Mouse (Mus musculus): ENCODE data around the gene Efcc1. TPM values are rescaled to one million over a fixed set of nuclear protein-coding genes. Genes with fewer than 3 reads are reported as not detected.

Efcc1 gene
- polyA plus RNA-seq, 1 experiment = 4.0 TPM

- 39% methylated on average over 3 of the region's 3 CpGs for WGBS
- Histone ChIP-seq H3K4me3 (replicated peaks; ENCODE audit: insufficient read depth, low read depth, low read length) (no peak overlapping the region), H3K27me3 (ENCODE audit: control insufficient read depth, insufficient read depth, low read length) (no peaks in the 10 kb centered on the region), H3K4me1 (ENCODE audit: control insufficient read depth, insufficient read depth, low read length) (no peaks in the 10 kb centered on the region), H3K27ac (ENCODE audit: insufficient read depth, low read length) (no peak overlapping the region)
- DNase-seq = no peak
- TF ChIP-seq POLR2A (IDR thresholded peaks at IDR 0.05; ENCODE audit: borderline replicate concordance, insufficient read depth, low read length) (no peak), CTCF (IDR thresholded peaks at IDR 0.05; ENCODE audit: borderline replicate concordance, insufficient read depth, low read depth, low read length) (no peak)
Measured at GRCm38 (mm10) chr6:87746059-87746458, 15.4 kb downstream of the Efcc1 start.

- no peak for DNase-seq
- no peak for TF ChIP-seq POLR2A (IDR thresholded peaks at IDR 0.05; ENCODE audit: borderline replicate concordance, insufficient read depth, low read length)
- no peak for TF ChIP-seq CTCF (IDR thresholded peaks at IDR 0.05; ENCODE audit: borderline replicate concordance, insufficient read depth, low read depth, low read length)
- Histone ChIP-seq H3K27ac (ENCODE audit: insufficient read depth, low read length) (no peak overlapping the region), H3K4me1 (ENCODE audit: control insufficient read depth, insufficient read depth, low read length) (no peaks in the 10 kb centered on the region), H3K4me3 (replicated peaks; ENCODE audit: insufficient read depth, low read depth, low read length) (no peak overlapping the region), H3K27me3 (ENCODE audit: control insufficient read depth, insufficient read depth, low read length) (no peaks in the 10 kb centered on the region)
- 71% methylated on average over 2 of the region's 2 CpGs for WGBS
Measured at GRCm38 (mm10) chr6:87746849-87747248, 16.2 kb downstream of the Efcc1 start.

- TF ChIP-seq POLR2A (IDR thresholded peaks at IDR 0.05; ENCODE audit: borderline replicate concordance, insufficient read depth, low read length) = no peak
- TF ChIP-seq CTCF (IDR thresholded peaks at IDR 0.05; ENCODE audit: borderline replicate concordance, insufficient read depth, low read depth, low read length) = no peak
- no peaks in the 10 kb centered on the region for H3K27me3 ChIP-seq (ENCODE audit: control insufficient read depth, insufficient read depth, low read length)
- no peak overlapping the region for H3K4me3 ChIP-seq (replicated peaks; ENCODE audit: insufficient read depth, low read depth, low read length)
- H3K4me1 ChIP-seq (ENCODE audit: control insufficient read depth, insufficient read depth, low read length) = no peaks in the 10 kb centered on the region
- no peak overlapping the region for H3K27ac ChIP-seq (ENCODE audit: insufficient read depth, low read length)
- DNase-seq = no peak
- WGBS = 89% methylated on average over 2 of the region's 2 CpGs
Measured at GRCm38 (mm10) chr6:87748078-87748477, 17.4 kb downstream of the Efcc1 start.

- Histone ChIP-seq H3K4me1 (ENCODE audit: control insufficient read depth, insufficient read depth, low read length) (no peaks in the 10 kb centered on the region), H3K27me3 (ENCODE audit: control insufficient read depth, insufficient read depth, low read length) (no peaks in the 10 kb centered on the region), H3K27ac (ENCODE audit: insufficient read depth, low read length) (no peak overlapping the region), H3K4me3 (replicated peaks; ENCODE audit: insufficient read depth, low read depth, low read length) (no peak overlapping the region)
- no peak for DNase-seq
- TF ChIP-seq POLR2A (IDR thresholded peaks at IDR 0.05; ENCODE audit: borderline replicate concordance, insufficient read depth, low read length) (no peak), CTCF (IDR thresholded peaks at IDR 0.05; ENCODE audit: borderline replicate concordance, insufficient read depth, low read depth, low read length) (no peak)
- WGBS = 95% methylated on average over 6 of the region's 6 CpGs
Measured at GRCm38 (mm10) chr6:87748531-87748930, 17.9 kb downstream of the Efcc1 start.

GRCm38 (mm10) chr6:87750184-87750910, 19.7 kb downstream of the Efcc1 start:
- no peak for DNase-seq
- TF ChIP-seq CTCF (IDR thresholded peaks at IDR 0.05; ENCODE audit: borderline replicate concordance, insufficient read depth, low read depth, low read length) (no peak), POLR2A (IDR thresholded peaks at IDR 0.05; ENCODE audit: borderline replicate concordance, insufficient read depth, low read length) (no peak)
- Histone ChIP-seq H3K27ac (ENCODE audit: insufficient read depth, low read length) (no peak overlapping the region), H3K4me1 (ENCODE audit: control insufficient read depth, insufficient read depth, low read length) (no peaks in the 10 kb centered on the region), H3K4me3 (replicated peaks; ENCODE audit: insufficient read depth, low read depth, low read length) (no peak overlapping the region), H3K27me3 (ENCODE audit: control insufficient read depth, insufficient read depth, low read length) (no peaks in the 10 kb centered on the region)
- 82% methylated on average over 8 of the region's 8 CpGs for WGBS

GRCm38 (mm10) chr6:87751574-87751973, 20.9 kb downstream of the Efcc1 start:
- no peak for DNase-seq
- Histone ChIP-seq H3K4me3 (replicated peaks; ENCODE audit: insufficient read depth, low read depth, low read length) (no peak overlapping the region), H3K4me1 (ENCODE audit: control insufficient read depth, insufficient read depth, low read length) (no peaks in the 10 kb centered on the region), H3K27me3 (ENCODE audit: control insufficient read depth, insufficient read depth, low read length) (no peaks in the 10 kb centered on the region), H3K27ac (ENCODE audit: insufficient read depth, low read length) (no peak overlapping the region)
- TF ChIP-seq POLR2A (IDR thresholded peaks at IDR 0.05; ENCODE audit: borderline replicate concordance, insufficient read depth, low read length) (no peak), CTCF (IDR thresholded peaks at IDR 0.05; ENCODE audit: borderline replicate concordance, insufficient read depth, low read depth, low read length) (no peak)
- 91% methylated on average over 6 of the region's 6 CpGs for WGBS

GRCm38 (mm10) chr6:87755196-87755595, 24.5 kb downstream of the Efcc1 start:
- Histone ChIP-seq H3K27me3 (ENCODE audit: control insufficient read depth, insufficient read depth, low read length) (no peaks in the 10 kb centered on the region), H3K27ac (ENCODE audit: insufficient read depth, low read length) (no peak overlapping the region), H3K4me3 (replicated peaks; ENCODE audit: insufficient read depth, low read depth, low read length) (no peak overlapping the region), H3K4me1 (ENCODE audit: control insufficient read depth, insufficient read depth, low read length) (no peaks in the 10 kb centered on the region)
- no peak for DNase-seq
- 95% methylated on average over 4 of the region's 4 CpGs for WGBS
- TF ChIP-seq CTCF (IDR thresholded peaks at IDR 0.05; ENCODE audit: borderline replicate concordance, insufficient read depth, low read depth, low read length) = no peak
- TF ChIP-seq POLR2A (IDR thresholded peaks at IDR 0.05; ENCODE audit: borderline replicate concordance, insufficient read depth, low read length) = no peak

- H3K4me3 ChIP-seq (replicated peaks; ENCODE audit: insufficient read depth, low read depth, low read length) = no peak overlapping the region
- H3K27me3 ChIP-seq (ENCODE audit: control insufficient read depth, insufficient read depth, low read length) = no peaks in the 10 kb centered on the region
- 81% methylated on average over 8 of the region's 8 CpGs for WGBS
- no peak for DNase-seq
- H3K27ac ChIP-seq (ENCODE audit: insufficient read depth, low read length) = no peak overlapping the region
- no peaks in the 10 kb centered on the region for H3K4me1 ChIP-seq (ENCODE audit: control insufficient read depth, insufficient read depth, low read length)
- TF ChIP-seq CTCF (IDR thresholded peaks at IDR 0.05; ENCODE audit: borderline replicate concordance, insufficient read depth, low read depth, low read length) = no peak
- TF ChIP-seq POLR2A (IDR thresholded peaks at IDR 0.05; ENCODE audit: borderline replicate concordance, insufficient read depth, low read length) = no peak
Measured at GRCm38 (mm10) chr6:87756896-87757295, 26.2 kb downstream of the Efcc1 start.

Measured in cerebellum, adult 2 months (tissue).